Mouse (Mus musculus): Measurements from ENCODE around the gene Sec24d.

Sec24d gene

GRCm38 (mm10) chr3:123411821-123412578 is 144.7 kb downstream of the Sec24d start:
- DNase-seq, result no peak

- DNase-seq, result no peak
Measured at GRCm38 (mm10) chr3:123413173-123413572, 145.9 kb downstream of the Sec24d start.
